Mouse (Mus musculus) embryonic facial prominence, embryonic 15.5 days (tissue): Measurements from ENCODE around the gene Pld4. TPM values are rescaled to one million over a fixed set of nuclear protein-coding genes. Genes with fewer than 3 reads are reported as not detected.
A peak's percentile ranks its signal among the peaks of the same experiment; 100 is the strongest.

Source experiments
- ATAC-seq: fragments of 200-750 bp; cut with Nextera tagmentation; 2 replicates; pipeline ENCODE4 v1.8.0; 2017; ENCODE audit warnings: low read depth, moderate TSS enrichment; ENCODE audit not compliant: insufficient number of reproducible peaks, low FRiP score, low TSS enrichment
- H3K27ac ChIP-seq: fragments of 300-500 bp; sonication (generic); replicated peaks from 2 replicates; pipeline ENCODE4 v1.5.1; 2015; ENCODE audit warnings: mild to moderate bottlenecking, inconsistent platforms
- H3K27me3 ChIP-seq: fragments of 300-500 bp; sonication (generic); 2 replicates; pipeline ENCODE4 v1.6.1; 2015; ENCODE audit warnings: inconsistent platforms
- H3K36me3 ChIP-seq: fragments of 300-500 bp; sonication (generic); 2 replicates; pipeline ENCODE4 v1.6.1; 2015; ENCODE audit warnings: mild to moderate bottlenecking, inconsistent platforms
- H3K4me1 ChIP-seq: fragments of 300-500 bp; sonication (generic); 2 replicates; pipeline ENCODE4 v1.6.1; 2015; ENCODE audit warnings: inconsistent platforms
- H3K4me2 ChIP-seq: fragments of 300-500 bp; sonication (generic); replicated peaks from 2 replicates; pipeline ENCODE4 v1.6.1; 2015; ENCODE audit warnings: mild to moderate bottlenecking, inconsistent platforms
- H3K4me3 ChIP-seq: fragments of 300-500 bp; sonication (generic); replicated peaks from 2 replicates; pipeline ENCODE4 v1.5.1; 2015; ENCODE audit warnings: mild to moderate bottlenecking, inconsistent platforms
- H3K9ac ChIP-seq: fragments of 300-500 bp; sonication (generic); 2 replicates; pipeline ENCODE4 v1.6.1; 2015; ENCODE audit warnings: inconsistent platforms
- H3K9me3 ChIP-seq: fragments of 300-500 bp; sonication (generic); replicated peaks from 2 replicates; pipeline ENCODE4 v1.6.1; 2016; ENCODE audit warnings: inconsistent platforms
- WGBS: fragments of 180-500 bp; shearing (Covaris S2); methylation state at CpG from one replicate; pipeline ENCODE4 v1.1.7; 2015; 5-methylcytosine and 5-hydroxymethylcytosine counted together
- polyA plus RNA-seq: library from polyadenylated mRNA; unstranded; fragments of >200 nt; fragmentation: Nextera tagmentation; extraction: Ambion mirVana; gene quantifications from 2 replicates; pipeline ENCODE4 v1.2.1, GENCODE M21; 2015

The Pld4 gene
- polyA plus RNA-seq, 1 experiment from 2014 or later: 13.4 TPM

- no peak overlapping the region for H3K4me2 ChIP-seq
- 45% methylated on average over 13 of the region's 13 CpGs for WGBS
- H3K9ac ChIP-seq: no peak overlapping the region
- no peaks in the 10 kb centered on the region for H3K9me3 ChIP-seq
- no peak overlapping the region for H3K4me3 ChIP-seq
- no peak overlapping the region for H3K27ac ChIP-seq
- peaks cover 18% of the 10 kb centered on the region for H3K27me3 ChIP-seq
- no peaks in the 10 kb centered on the region for H3K36me3 ChIP-seq
- no peak for ATAC-seq
- peaks cover 39% of the 10 kb centered on the region for H3K4me1 ChIP-seq
Measured at GRCm38 (mm10) chr12:112804046-112804445, 43.6 kb downstream of the Pld4 start.

- Histone ChIP-seq H3K4me1 (peaks cover 33% of the 10 kb centered on the region), H3K4me2 (no peak overlapping the region), H3K27ac (no peak overlapping the region), H3K4me3 (no peak overlapping the region), H3K27me3 (peaks cover 12% of the 10 kb centered on the region), H3K9me3 (no peaks in the 10 kb centered on the region), H3K9ac (no peak overlapping the region), H3K36me3 (no peaks in the 10 kb centered on the region)
- no peak for ATAC-seq
- 65% methylated on average over 6 of the region's 6 CpGs for WGBS
Measured at GRCm38 (mm10) chr12:112806044-112806443, 45.6 kb downstream of the Pld4 start.

GRCm38 (mm10) chr12:112807796-112808195 is 47.3 kb downstream of the Pld4 start:
- no peaks in the 10 kb centered on the region for H3K36me3 ChIP-seq
- no peak for ATAC-seq
- H3K9me3 ChIP-seq: no peaks in the 10 kb centered on the region
- H3K4me2 ChIP-seq: no peak overlapping the region
- no peak overlapping the region for H3K27ac ChIP-seq
- 80% methylated on average over 4 of the region's 4 CpGs for WGBS
- H3K27me3 ChIP-seq: 0 out of 2 replicates have a peak, but pooled peaks cover 5% of the 10 kb centered on the region
- no peak overlapping the region for H3K9ac ChIP-seq
- peaks cover 17% of the 10 kb centered on the region for H3K4me1 ChIP-seq
- H3K4me3 ChIP-seq: no peak overlapping the region

GRCm38 (mm10) chr12:112808212-112808586 is 47.7 kb downstream of the Pld4 start:
- H3K27me3 ChIP-seq: 0 out of 2 replicates have a peak, but pooled peaks cover 5% of the 10 kb centered on the region
- peaks cover 17% of the 10 kb centered on the region for H3K4me1 ChIP-seq
- no peaks in the 10 kb centered on the region for H3K36me3 ChIP-seq
- 0 out of 2 replicates have a peak overlapping the region, but pooled peaks have one; percentile 54 for H3K9ac ChIP-seq
- WGBS: 57% methylated on average over 5 of the region's 5 CpGs
- peak overlapping the region; percentile 98 for H3K4me2 ChIP-seq
- H3K9me3 ChIP-seq: no peaks in the 10 kb centered on the region
- 0 out of 2 replicates have a peak, but pooled peaks have one; percentile 1 for ATAC-seq
- peak overlapping the region; percentile 28; the same call in 1 of the 2 replicates for H3K27ac ChIP-seq
- peak overlapping the region; percentile 75 for H3K4me3 ChIP-seq

- no peaks in the 10 kb centered on the region for H3K9me3 ChIP-seq
- 0 out of 2 replicates have a peak, but pooled peaks cover under 1% of the 10 kb centered on the region for H3K36me3 ChIP-seq
- H3K4me1 ChIP-seq: peaks cover 17% of the 10 kb centered on the region
- peak within 1 kb of the TSS; percentile 98 for H3K4me2 ChIP-seq
- H3K27me3 ChIP-seq: no peaks in the 10 kb centered on the region
- H3K4me3 ChIP-seq: peak within 1 kb of the TSS; percentile 75
- ATAC-seq: peak; percentile 88
- under 1% methylated on average over 64 of the region's 64 CpGs for WGBS
- peak within 1 kb of the TSS; percentile 28 for H3K27ac ChIP-seq
- H3K9ac ChIP-seq: peak within 1 kb of the TSS; percentile 54
Measured at GRCm38 (mm10) chr12:112808587-112809364, 48.3 kb downstream of the Pld4 start, which contains the start of gene Clba1. Gene Clba1, plus strand, starts transcription at chr12:112808937.

- Histone ChIP-seq H3K27ac (0 out of 2 replicates have a peak overlapping the region, but pooled peaks have one; percentile 0), H3K4me1 (peaks cover 17% of the 10 kb centered on the region), H3K36me3 (0 out of 2 replicates have a peak, but pooled peaks cover 5% of the 10 kb centered on the region), H3K9me3 (no peaks in the 10 kb centered on the region), H3K9ac (peak overlapping the region; percentile 54), H3K4me3 (peak overlapping the region; percentile 75), H3K4me2 (peak overlapping the region; percentile 98), H3K27me3 (no peaks in the 10 kb centered on the region)
- ATAC-seq: no peak
- WGBS: 22% methylated on average over 8 of the region's 8 CpGs
Measured at GRCm38 (mm10) chr12:112809641-112810040, 49.2 kb downstream of the Pld4 start.

- peak overlapping the region; percentile 75; the same call in 1 of the 2 replicates for H3K4me3 ChIP-seq
- H3K4me1 ChIP-seq: peaks cover 17% of the 10 kb centered on the region
- no peak for ATAC-seq
- H3K27ac ChIP-seq: no peak overlapping the region
- H3K36me3 ChIP-seq: peaks cover 8% of the 10 kb centered on the region; the same call in 1 of the 2 replicates
- no peaks in the 10 kb centered on the region for H3K27me3 ChIP-seq
- peak overlapping the region; percentile 98; the same call in 1 of the 2 replicates for H3K4me2 ChIP-seq
- WGBS: 57% methylated on average over 19 of the region's 19 CpGs
- H3K9me3 ChIP-seq: no peaks in the 10 kb centered on the region
- H3K9ac ChIP-seq: no peak overlapping the region; the same call in 1 of the 2 replicates
Measured at GRCm38 (mm10) chr12:112810092-112810885, 49.8 kb downstream of the Pld4 start.

- no peaks in the 10 kb centered on the region for H3K9me3 ChIP-seq
- WGBS: 81% methylated on average over 7 of the region's 7 CpGs
- ATAC-seq: no peak
Measured at GRCm38 (mm10) chr12:112813370-112813769, 52.9 kb downstream of the Pld4 start.

GRCm38 (mm10) chr12:112814682-112815470 is 54.4 kb downstream of the Pld4 start:
- Histone ChIP-seq H3K4me2 (no peak overlapping the region; the same call in 1 of the 2 replicates), H3K36me3 (peaks cover 31% of the 10 kb centered on the region), H3K4me3 (no peak overlapping the region), H3K4me1 (0 out of 2 replicates have a peak, but pooled peaks cover under 1% of the 10 kb centered on the region), H3K27ac (peak overlapping the region; percentile 73), H3K9me3 (no peaks in the 10 kb centered on the region), H3K27me3 (no peaks in the 10 kb centered on the region), H3K9ac (no peak overlapping the region)
- ATAC-seq: 0 out of 2 replicates have a peak, but pooled peaks have one; percentile 43
- 55% methylated on average over 14 of the region's 14 CpGs for WGBS

More at GRCm38 (mm10) chr12:112813370-112813769, 52.9 kb downstream of the Pld4 start:
- Histone ChIP-seq H3K27ac (no peak overlapping the region), H3K4me1 (peaks cover 12% of the 10 kb centered on the region), H3K4me3 (no peak overlapping the region), H3K27me3 (no peaks in the 10 kb centered on the region), H3K36me3 (peaks cover 16% of the 10 kb centered on the region), H3K9ac (no peak overlapping the region), H3K4me2 (no peak overlapping the region)

- ATAC-seq: no peak
- Histone ChIP-seq H3K36me3 (peaks cover 42% of the 10 kb centered on the region), H3K4me2 (no peak overlapping the region), H3K9me3 (no peaks in the 10 kb centered on the region), H3K4me1 (no peaks in the 10 kb centered on the region), H3K27me3 (no peaks in the 10 kb centered on the region), H3K4me3 (no peak overlapping the region), H3K27ac (no peak overlapping the region), H3K9ac (no peak overlapping the region)
- 50% methylated on average over 4 of the region's 4 CpGs for WGBS
Measured at GRCm38 (mm10) chr12:112816294-112816693, 55.8 kb downstream of the Pld4 start.
